Mouse (Mus musculus) frontal cortex, postnatal 25 days (tissue): ENCODE results near the gene Cacng2.

ENCODE experiments used
- DNase-seq, 2 experiments: peaks; one replicate each; pipeline ENCODE4 v3.0.0; 2022; ENCODE audit warnings: low spot score in 2 of 2

Cacng2 gene

GRCm38 (mm10) chr15:77952921-77953320 lies 166.9 kb downstream of the Cacng2 start:
- no peak for DNase-seq

GRCm38 (mm10) chr15:77949061-77949460 lies 170.8 kb downstream of the Cacng2 start:
- no peak for DNase-seq

GRCm38 (mm10) chr15:77945711-77946110 lies 174.1 kb downstream of the Cacng2 start:
- DNase-seq, result no peak
